In genomic region chr14:116651897-116652296, GRCm38 (mm10) we compare ENCODE assay signal across 11 mouse cellular contexts.
"Had no signal": no experiment of that assay in that cellular context is flagged by ENCODE, and none has a peak within 500 bp of the region (broad histone marks: within the 10 kb centered on the region; RNA-seq: fewer than 3 reads in every experiment).

No protein-coding gene starts in this region.

- DNase-seq: liver, postnatal 0 days; lung, adult 2 months; lung, postnatal 14 days; lung, postnatal 36 days; midbrain, embryonic 14.5 days; right cerebral cortex, postnatal 14 days; thymus, adult 2 months; thymus, postnatal 25 days; thymus, postnatal 4 days had no signal

- ATAC-seq: liver, postnatal 0 days; lung, postnatal 0 days; midbrain, embryonic 16.5 days had no signal
